Mouse (Mus musculus) c-Kit-negative CD71-positive TER-119-positive erythroid progenitor cells, embryonic 14.5 days (primary cell): ENCODE results near the gene Slc16a4.
A peak's percentile ranks its signal among the peaks of the same experiment; 100 is the strongest.

Experiments used
- DNase-seq: peaks from one replicate; pipeline ENCODE4 v3.0.0-alpha.2; 2013; ENCODE audit warnings: low read depth, low spot score

The Slc16a4 gene

GRCm38 (mm10) chr3:107290764-107291381 lies at the start of gene Slc16a4:
TSS of gene Slc16a4 (plus strand) at chr3:107291230.
- no peak for DNase-seq

- DNase-seq: no peak
Measured at GRCm38 (mm10) chr3:107241389-107242094, 49.5 kb upstream of the Slc16a4 start.

- no peak for DNase-seq
Measured at GRCm38 (mm10) chr3:107246876-107247275, 44.2 kb upstream of the Slc16a4 start.

GRCm38 (mm10) chr3:107249042-107249441 lies 42.0 kb upstream of the Slc16a4 start:
- no peak for DNase-seq

GRCm38 (mm10) chr3:107250320-107250719 lies 40.7 kb upstream of the Slc16a4 start:
- DNase-seq: no peak

- no peak for DNase-seq
Measured at GRCm38 (mm10) chr3:107252035-107252434, 39.0 kb upstream of the Slc16a4 start.

GRCm38 (mm10) chr3:107253925-107254324 lies 37.1 kb upstream of the Slc16a4 start:
- DNase-seq: no peak

- DNase-seq: no peak
Measured at GRCm38 (mm10) chr3:107255992-107256391, 35.0 kb upstream of the Slc16a4 start.

- DNase-seq: no peak
Measured at GRCm38 (mm10) chr3:107256724-107257123, 34.3 kb upstream of the Slc16a4 start.

- DNase-seq: no peak
Measured at GRCm38 (mm10) chr3:107257924-107258323, 33.1 kb upstream of the Slc16a4 start.

GRCm38 (mm10) chr3:107260956-107261850 lies 29.8 kb upstream of the Slc16a4 start:
- DNase-seq: no peak

GRCm38 (mm10) chr3:107261851-107262165 lies 29.2 kb upstream of the Slc16a4 start:
- no peak for DNase-seq

GRCm38 (mm10) chr3:107266814-107267345 lies 24.1 kb upstream of the Slc16a4 start:
- DNase-seq: no peak

GRCm38 (mm10) chr3:107272433-107272832 lies 18.6 kb upstream of the Slc16a4 start:
- DNase-seq: no peak

GRCm38 (mm10) chr3:107273820-107274219 lies 17.2 kb upstream of the Slc16a4 start:
- peak; percentile 34 for DNase-seq

GRCm38 (mm10) chr3:107275351-107275750 lies 15.7 kb upstream of the Slc16a4 start:
- no peak for DNase-seq

- no peak for DNase-seq
Measured at GRCm38 (mm10) chr3:107275996-107276395, 15.0 kb upstream of the Slc16a4 start.

GRCm38 (mm10) chr3:107276626-107277025 lies 14.4 kb upstream of the Slc16a4 start:
- no peak for DNase-seq

GRCm38 (mm10) chr3:107278479-107279269 lies 12.4 kb upstream of the Slc16a4 start, which contains the start of gene Lamtor5:
TSS of gene Lamtor5 (plus strand) at chr3:107278858.
- peak; percentile 77 for DNase-seq

GRCm38 (mm10) chr3:107286123-107286522 lies 4.9 kb upstream of the Slc16a4 start:
- DNase-seq: no peak

- no peak for DNase-seq
Measured at GRCm38 (mm10) chr3:107287346-107287745, 3.7 kb upstream of the Slc16a4 start.
